Mouse (Mus musculus): ENCODE measurements around the gene Alg14.

GRCm38 (mm10) chr3:121250048-121250447 is 41.5 kb upstream of the Alg14 start:
- no peak for TF ChIP-seq POLR2A (IDR thresholded peaks at IDR 0.05; ENCODE audit: low read depth, low read length)
- TF ChIP-seq CTCF (IDR thresholded peaks at IDR 0.05; ENCODE audit: extremely low read depth, insufficient read length, insufficient replicate concordance, low read depth, low read length) = no peak

Data from small intestine, adult 2 months (tissue).